Mouse (Mus musculus) adrenal gland, adult (tissue): ENCODE data around the gene Lgals3bp.

Experiments
- DNase-seq, 2 experiments: peaks; one replicate each; pipeline ENCODE4 v3.0.0; 2022 to 2023; ENCODE audit warnings: low spot score in 1 of 2; ENCODE audit not compliant: inconsistent age in 2 of 2

Gene Lgals3bp

GRCm38 (mm10) chr11:118423266-118423971, 21.5 kb upstream of the Lgals3bp start:
- DNase-seq, result peak; percentile 74 to 95

- DNase-seq, result no peak
Measured at GRCm38 (mm10) chr11:118420261-118420660, 18.4 kb upstream of the Lgals3bp start.

- peak; percentile 98 to 99 for DNase-seq
Measured at GRCm38 (mm10) chr11:118418834-118419504, 17.1 kb upstream of the Lgals3bp start, which contains the start of gene Cant1. Gene Cant1 (minus strand): TSS chr11:118419086.

DNA sequence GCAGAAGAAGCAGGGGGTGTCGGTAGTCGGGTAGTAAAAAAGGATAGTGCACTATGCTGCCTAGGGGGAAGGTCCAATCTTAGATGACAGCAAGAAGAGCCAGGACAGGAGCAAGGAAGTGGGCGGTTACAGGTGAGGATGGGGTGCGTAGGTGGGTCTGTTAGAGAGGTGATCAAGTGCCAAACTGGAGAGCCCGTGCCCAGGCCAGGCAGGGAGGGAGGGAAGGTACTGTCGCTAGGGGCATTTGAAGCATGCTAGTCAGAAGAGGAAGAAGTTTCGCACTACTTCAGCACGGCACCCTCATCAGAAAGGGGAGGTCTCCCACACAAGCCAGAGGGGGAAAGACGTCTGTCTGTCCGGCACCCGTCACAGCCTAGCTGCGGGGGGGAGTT, 16.5 kb upstream of the Lgals3bp start:
- no peak for DNase-seq

DNA sequence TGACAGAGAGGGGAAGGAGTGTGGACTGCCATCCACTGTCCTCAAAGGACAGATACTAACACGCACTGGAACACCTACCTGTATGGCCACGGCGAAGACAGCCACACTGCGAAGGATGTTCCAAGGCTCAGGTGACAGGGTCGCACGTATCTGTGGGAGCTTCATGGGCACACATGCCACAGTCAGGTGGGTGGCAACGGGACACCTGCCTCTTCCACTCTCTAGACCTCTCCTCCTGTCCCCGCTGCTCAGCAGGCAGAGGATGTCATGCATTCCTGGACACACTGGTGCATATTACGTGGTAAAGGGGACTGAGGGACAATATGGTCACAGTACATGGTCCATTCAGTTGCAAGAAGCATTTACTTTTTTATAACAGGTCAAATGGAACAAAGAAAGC, 15.6 kb upstream of the Lgals3bp start:
- no peak for DNase-seq

GRCm38 (mm10) chr11:118416046-118416445, 14.2 kb upstream of the Lgals3bp start:
- no peak for DNase-seq

DNA sequence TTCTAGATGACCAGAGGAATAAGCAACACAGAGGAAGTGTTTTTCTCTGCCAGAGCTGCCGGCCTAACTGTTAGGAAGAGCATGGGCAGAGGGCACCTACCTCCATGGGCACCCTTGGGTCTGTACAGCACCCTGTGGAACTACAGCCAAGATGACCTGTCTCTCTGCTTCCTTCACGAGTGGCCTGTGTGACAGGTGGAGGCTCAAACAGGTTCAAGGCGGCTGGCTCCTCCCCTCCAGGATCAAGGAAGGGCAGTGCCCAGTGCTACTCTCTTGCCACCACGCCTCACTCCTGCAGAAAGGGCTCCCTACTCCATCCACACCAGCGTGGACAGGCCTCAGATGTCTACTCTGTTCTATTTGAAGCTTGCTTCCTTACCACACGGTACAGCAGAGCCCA, 13.7 kb upstream of the Lgals3bp start:
- DNase-seq, result no peak

DNA sequence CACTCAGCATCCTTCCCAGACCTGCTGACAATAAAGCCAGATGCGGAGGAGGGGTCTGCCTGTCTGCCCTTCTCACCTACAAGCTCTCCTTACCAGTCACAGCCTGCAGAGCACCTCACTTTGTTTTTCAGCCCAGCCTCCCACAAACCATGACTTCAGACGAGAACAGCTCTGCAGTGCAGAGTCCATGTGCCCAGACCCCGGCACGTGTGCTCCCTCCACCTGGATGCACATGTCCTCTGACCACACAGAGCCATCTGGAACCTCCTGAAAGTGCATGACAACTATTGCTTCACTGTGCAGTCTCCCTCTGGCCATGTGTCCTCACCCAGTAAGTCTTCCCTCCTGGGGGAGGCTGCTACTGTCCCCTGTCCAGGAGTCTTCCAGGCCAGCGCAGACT, 12.4 kb upstream of the Lgals3bp start:
- no peak for DNase-seq

GRCm38 (mm10) chr11:118413055-118413454, 11.2 kb upstream of the Lgals3bp start:
- no peak for DNase-seq

- DNase-seq, result no peak
Measured at GRCm38 (mm10) chr11:118412601-118413000, 10.7 kb upstream of the Lgals3bp start.

DNA sequence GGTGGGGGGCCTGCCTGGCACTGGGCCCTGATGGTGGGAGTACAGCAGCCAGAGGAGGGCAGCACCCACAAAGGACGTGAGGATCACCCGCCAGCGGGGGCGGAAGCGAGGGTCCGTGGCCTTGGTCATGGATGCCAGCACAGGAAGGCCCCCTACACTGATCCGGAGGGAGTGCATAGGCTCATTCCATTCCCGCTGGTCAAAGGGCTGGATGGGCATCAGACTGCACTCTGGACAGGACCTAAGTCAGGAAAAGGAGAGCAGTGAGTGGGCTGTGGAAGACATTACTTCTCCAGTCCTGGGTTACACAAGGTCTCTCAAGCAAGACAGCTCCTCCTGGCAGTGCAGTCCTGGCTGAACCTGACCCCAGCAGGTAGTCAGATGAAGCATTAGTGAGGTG, 9.4 kb upstream of the Lgals3bp start:
- DNase-seq, result no peak

DNA sequence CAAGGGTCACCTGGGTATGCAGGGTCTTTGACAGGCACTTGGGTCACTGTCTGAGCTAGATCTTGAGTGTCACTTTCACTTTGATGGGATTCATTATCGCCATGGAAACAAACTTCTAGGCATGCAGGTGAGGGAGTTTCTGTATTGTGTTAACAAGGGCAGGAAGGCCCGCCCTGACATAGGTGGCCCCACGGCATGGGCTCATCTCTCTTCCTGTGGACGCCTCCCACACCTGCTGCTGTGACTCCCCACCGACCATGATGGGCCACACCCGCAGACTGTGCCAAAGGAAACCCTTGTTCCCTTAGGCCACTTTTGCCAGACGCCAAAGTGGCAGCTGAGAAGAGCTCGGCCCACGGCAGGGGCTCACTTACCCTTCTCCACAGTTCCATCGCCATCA, 8.6 kb upstream of the Lgals3bp start:
- no peak for DNase-seq

DNA sequence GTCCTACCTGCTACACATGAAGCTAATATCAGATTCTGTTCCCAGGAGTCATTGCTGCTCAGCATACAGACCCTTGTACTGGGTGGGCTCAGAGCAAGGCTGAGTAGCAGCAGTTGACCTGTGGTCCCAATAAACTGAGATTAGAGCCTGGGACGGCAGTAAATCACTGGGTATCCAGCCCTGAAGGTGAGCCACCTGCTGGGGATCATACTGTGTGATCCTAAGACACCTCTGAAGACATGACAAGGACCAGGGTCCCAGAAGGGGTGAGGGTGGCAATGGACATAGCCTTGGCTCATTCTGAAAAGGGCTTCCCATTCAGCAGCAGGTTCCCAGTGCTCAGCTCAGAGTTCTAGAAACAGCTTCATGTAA, 8.2 kb upstream of the Lgals3bp start:
- no peak for DNase-seq

DNA sequence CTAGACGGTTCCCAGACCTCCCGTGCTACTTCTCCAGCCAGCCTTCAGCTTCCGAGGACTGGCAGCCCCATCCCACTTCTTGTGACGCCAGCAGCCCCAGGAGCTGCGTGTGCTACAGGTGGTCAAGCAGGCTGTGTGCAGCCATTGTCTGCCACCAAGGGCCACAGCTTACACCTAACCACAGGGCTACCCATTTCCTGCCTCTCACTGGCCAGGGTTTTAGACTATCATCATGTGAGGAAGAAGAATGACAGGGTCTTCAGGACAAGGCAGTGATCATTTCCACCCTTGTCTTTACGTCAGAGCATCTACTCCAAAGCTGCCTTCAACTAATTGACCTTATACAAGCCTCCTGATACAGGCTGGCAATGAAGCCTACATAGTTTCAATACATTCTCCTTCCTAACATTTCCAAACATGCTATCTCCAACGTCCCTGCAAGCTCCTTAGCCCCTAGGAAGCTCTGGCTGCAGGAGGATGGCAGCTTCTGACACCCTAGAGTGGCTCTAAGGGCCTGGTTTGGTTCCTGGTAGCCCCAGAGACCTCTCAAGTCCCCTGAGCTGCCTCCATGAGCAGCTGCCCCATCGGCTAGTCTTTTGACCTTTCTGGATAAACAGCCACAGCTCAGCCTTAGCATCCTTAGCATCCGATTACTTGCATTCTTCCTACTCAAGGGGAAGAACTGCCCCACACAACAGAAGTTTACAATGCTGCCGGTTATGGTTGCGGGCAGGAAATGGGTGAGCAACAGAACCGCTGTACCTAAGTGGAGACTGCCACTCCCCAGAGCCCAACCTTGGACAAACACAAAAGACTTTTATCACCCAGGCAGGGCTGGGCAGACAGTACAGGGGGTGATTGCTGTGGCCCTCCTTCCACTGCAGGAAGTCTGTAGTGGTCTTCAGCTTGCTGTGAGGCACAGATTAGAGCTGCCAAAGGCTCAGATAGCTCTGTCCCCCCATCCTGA, 7.5 kb upstream of the Lgals3bp start:
- DNase-seq, result no peak

GRCm38 (mm10) chr11:118408051-118408740, 6.3 kb upstream of the Lgals3bp start:
- no peak for DNase-seq

DNA sequence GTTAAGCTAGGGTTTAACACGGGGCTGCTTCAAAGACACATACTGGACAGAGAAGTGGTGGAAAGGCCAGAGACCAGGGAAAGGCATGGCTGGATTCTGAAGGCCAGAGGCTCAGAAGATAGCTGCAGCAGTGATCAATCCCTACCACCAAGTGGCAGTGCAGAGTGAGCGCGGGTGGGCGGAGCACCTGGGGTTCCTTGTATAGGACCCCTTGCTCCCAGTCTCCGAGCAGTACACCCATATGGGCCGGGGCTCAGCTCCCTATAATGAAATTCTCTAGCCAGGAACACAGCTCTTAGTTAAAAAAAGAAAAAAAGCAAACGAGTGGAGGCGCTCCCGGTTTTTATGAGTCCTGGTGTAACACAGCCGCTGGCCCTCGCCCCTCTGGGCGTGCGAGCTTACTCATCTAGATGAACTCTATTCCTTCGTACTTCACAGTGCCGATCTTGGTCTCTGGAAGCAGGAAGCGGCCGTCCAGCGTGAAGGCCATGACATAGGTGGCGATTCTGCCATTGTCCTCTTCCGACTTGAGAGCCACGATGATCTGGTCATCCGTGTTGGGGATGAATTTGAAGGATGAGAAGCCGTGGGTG, 5.5 kb upstream of the Lgals3bp start:
- DNase-seq, result peak; percentile 46 to 76

DNA sequence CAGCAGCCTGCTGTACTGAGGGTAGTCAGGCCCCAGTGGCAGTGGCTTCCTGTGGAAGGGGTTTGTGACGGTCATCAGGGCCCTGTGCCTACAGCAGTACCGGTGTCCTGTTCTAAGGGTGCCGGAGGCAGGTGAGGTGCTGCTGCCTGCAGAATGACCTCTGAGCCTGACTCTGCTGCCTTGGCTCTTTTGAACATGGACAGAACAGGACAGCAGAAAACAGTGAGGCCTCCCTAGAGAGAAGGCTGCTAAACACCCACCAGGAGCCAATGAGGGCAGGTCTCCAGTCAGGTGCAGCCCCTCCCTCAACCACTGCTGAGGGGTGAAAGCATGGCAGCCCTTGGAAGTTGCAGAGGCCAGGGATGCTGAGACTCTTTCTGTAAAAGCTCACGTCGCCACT, 4.6 kb upstream of the Lgals3bp start:
- DNase-seq, result peak in 1 of 2 experiments; percentile 9

- DNase-seq, result peak in 1 of 2 experiments; percentile 5
Measured at GRCm38 (mm10) chr11:118405311-118405710, 3.4 kb upstream of the Lgals3bp start.

DNA sequence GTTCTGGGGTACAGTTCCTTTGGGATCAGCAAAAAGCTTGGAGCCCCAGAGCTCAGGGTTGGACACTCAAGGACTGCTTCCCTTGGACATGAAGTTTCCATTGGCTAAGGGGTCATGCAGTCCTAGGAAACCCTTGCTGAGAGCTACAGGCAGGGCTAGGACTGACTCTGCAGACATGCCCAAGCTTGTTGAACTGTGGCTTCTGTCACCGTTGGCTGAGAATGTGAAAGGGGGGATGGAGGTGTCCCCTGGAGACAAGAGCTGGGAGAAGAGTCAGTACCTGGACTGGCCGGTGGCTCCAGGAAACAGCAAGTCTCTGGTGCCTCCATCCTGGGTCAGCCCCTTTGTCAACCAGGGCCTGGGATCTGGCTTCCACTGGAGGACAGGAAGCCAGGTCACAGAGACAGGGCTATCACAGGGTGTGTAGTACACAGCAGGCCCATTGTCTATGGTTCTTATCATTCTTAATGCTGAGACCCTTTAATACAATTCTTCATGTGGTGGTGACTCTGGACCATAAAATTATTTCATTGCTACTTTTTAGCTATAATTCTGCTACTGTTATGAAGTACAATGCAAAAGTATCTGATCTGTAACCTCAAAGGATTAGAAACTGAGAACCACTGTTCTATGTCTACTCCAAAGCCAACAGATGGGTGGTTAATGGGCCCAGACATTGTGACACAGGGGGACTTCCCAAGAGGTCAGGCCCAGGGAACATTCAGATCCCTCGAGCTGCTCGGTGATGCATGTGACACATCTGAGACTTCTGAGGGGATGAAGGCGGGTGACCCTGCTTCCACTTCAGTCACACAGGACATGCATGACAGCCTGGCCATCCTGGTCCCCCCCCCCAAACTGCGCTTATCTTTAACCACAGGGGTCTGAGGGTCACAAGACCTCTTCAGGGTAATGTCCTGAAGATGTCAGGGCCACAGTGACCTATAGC, 2.3 kb upstream of the Lgals3bp start:
- peak in 1 of 2 experiments; percentile 14 for DNase-seq
